Mouse (Mus musculus): Measurements from ENCODE around the gene Fbrsl1.

DNA sequence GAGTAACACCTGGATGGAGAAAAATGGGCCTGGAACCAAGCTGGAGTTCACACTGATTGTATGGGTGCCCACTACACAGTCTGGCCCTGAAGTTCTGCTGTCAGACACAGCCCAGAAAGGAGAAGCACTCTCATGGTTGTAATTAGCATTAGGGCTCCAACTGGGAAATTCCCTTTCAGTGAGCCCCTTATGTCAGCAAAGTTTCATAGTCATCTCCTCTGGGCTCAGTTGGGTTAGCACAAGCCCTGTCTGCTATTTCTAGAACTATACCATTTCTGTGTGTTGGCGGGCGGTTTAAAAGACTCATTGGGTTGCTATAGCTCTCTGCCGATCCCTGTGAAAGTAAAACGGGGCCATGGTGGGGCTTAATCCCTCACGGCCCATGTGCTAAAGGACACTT lies 24.1 kb downstream of the Fbrsl1 start:
- TF ChIP-seq CTCF (IDR thresholded peaks at IDR 0.05; ENCODE audit: low read depth, low read length), result no peak
- TF ChIP-seq POLR2A (IDR thresholded peaks at IDR 0.05; ENCODE audit: insufficient read depth, low read length), result no peak
- TF ChIP-seq EP300 (IDR thresholded peaks at IDR 0.05; ENCODE audit: insufficient read depth, low read depth, low read length), result no peak
